Mouse (Mus musculus): ENCODE measurements around the gene S1pr4. TPM values are rescaled to one million over a fixed set of nuclear protein-coding genes. Genes with fewer than 3 reads are reported as not detected.

The S1pr4 gene
- polyA plus RNA-seq, 1 experiment from 2014 or later: 5.3 TPM

DNA sequence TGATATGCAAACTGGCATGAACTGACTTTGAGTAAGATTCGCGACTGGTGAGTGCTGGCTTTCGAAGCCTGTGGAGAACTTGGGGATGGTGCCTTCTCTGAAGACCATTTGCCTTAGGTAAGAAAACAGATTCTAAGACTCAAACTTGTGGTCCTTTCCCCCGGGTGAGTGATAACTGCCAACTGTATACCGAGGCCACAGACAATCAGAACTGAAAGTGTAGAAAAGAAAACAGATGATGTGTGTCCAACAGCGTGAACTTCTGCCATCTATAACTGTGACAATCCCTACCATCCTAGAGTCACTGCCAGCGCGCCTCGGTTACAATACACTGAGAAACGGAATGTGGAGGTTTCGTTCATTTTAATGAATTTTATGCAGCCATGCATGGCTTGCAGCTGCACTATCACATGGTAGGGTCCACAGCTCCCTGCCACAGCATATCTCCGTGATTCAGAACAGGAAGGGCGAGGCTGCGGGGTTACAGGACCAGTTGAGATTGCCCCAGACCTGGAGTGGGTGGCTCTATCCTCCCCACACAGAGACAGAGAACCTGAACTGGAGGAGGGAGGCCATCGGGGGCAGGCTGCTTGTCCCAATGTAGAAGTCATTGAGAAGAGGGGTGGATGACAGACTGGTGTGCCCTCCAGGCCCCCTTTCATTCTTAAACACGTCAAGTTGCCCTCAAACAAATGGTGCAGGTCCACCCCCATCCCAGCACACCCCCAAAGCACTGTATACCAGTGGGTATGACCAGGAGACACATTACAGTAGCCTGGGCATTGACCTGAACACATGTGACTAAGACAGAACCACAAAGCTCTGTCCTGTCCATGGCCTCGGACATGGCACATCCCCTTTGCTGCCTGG, 2.3 kb downstream of the S1pr4 start:
- peak overlapping the region; percentile 83 for H3K4me3 ChIP-seq (ENCODE audit: low read depth, low read length)
- 19% methylated on average over 17 of the region's 17 CpGs for WGBS (ENCODE audit: insufficient replicate concordance)
- peak overlapping the region; percentile 49 for H3K9ac ChIP-seq (ENCODE audit: low read depth, low read length)

DNA sequence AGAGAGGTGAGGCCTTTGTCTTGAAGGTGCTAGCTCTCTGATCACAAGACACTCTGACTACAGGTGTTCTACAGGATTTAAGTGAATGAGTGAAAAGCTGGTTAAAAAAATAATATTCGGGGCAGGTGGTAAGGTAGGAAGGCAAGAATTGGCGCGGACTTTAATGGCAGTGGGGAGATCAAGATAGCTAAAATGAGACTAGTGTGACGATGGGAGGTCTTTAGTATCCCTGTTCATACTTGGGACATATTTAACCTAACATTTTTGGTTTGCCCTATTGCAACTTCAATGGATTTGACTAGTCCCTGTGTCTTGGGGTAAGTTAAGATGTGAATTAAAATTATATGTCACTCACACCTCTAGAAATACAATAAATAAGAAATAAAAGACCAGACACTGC, 3.0 kb downstream of the S1pr4 start:
- Histone ChIP-seq H3K4me1 (ENCODE audit: control insufficient read depth, low read depth, low read length) (peaks cover 50% of the 10 kb centered on the region), H3K36me3 (ENCODE audit: control insufficient read depth, insufficient read depth) (peaks cover 9% of the 10 kb centered on the region), H3K9ac (ENCODE audit: low read depth, low read length) (peak overlapping the region; percentile 49), H3K9me3 (replicated peaks; ENCODE audit: control insufficient read depth, low read length) (no peaks in the 10 kb centered on the region), H3K27me3 (ENCODE audit: control insufficient read depth, insufficient read depth, low read depth, low read length) (no peaks in the 10 kb centered on the region), H3K4me2 (ENCODE audit: low read depth, low read length) (peak overlapping the region; percentile 71), H3K27ac (ENCODE audit: low read length) (peak overlapping the region; percentile 72), H3K4me3 (ENCODE audit: low read depth, low read length) (peak overlapping the region; percentile 83)
- no peak for ATAC-seq (ENCODE audit: low read depth)
- 8% methylated on average over 4 of the region's 4 CpGs for WGBS (ENCODE audit: insufficient replicate concordance)

More for the DNA sequence above, 2.3 kb downstream of the S1pr4 start:
- ATAC-seq (ENCODE audit: low read depth): no peak
- peak overlapping the region; percentile 72 for H3K27ac ChIP-seq (ENCODE audit: low read length)
- peaks cover 50% of the 10 kb centered on the region for H3K4me1 ChIP-seq (ENCODE audit: control insufficient read depth, low read depth, low read length)
- peak overlapping the region; percentile 71 for H3K4me2 ChIP-seq (ENCODE audit: low read depth, low read length)
- H3K36me3 ChIP-seq (ENCODE audit: control insufficient read depth, insufficient read depth): peaks cover 5% of the 10 kb centered on the region; the same call in 1 of the 2 replicates
- H3K27me3 ChIP-seq (ENCODE audit: control insufficient read depth, insufficient read depth, low read depth, low read length): no peaks in the 10 kb centered on the region
- no peaks in the 10 kb centered on the region for H3K9me3 ChIP-seq (replicated peaks; ENCODE audit: control insufficient read depth, low read length)

DNA sequence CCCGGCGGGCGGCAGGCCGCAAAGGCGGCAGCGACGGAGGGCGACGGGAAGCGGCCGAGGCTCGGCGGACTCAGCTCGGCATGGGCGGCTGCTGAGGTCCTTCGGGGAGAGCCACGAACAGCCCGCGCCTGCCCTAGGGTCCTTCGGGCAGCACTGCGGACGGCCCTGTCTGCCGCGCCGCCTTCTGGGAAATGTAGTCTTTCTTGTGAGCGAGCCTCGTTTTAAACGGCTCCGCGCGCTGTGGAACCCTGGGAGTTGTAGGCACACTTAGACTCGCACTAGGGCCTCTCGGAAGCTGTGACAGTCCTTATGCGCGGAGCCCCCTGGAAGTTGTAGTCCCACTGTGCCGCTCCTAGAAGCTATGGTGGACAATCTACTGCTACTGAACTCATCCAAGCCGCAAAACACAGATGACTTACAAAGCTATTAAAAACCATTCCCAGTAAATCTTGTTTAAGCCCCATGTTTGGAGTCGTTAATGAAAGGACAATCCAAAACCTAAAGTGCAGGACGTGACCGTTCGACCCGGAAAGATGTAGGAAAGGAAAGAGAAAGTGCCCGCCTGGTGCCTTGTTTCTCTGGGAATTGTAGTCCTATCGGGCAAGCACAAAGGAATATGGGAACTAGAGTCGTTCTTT, 3.5 kb downstream of the S1pr4 start, which contains the start of gene Ncln:
Ncln (minus strand) TSS at position 129 of the 638 bp plus-strand sequence.
- peak within 1 kb of the TSS; percentile 94 for H3K4me2 ChIP-seq (ENCODE audit: low read depth, low read length)
- WGBS (ENCODE audit: insufficient replicate concordance): 0% methylated on average over 45 of the region's 45 CpGs
- H3K9me3 ChIP-seq (replicated peaks; ENCODE audit: control insufficient read depth, low read length): no peaks in the 10 kb centered on the region
- H3K9ac ChIP-seq (ENCODE audit: low read depth, low read length): peak within 1 kb of the TSS; percentile 91
- ATAC-seq (ENCODE audit: low read depth): peak; percentile 95
- H3K36me3 ChIP-seq (ENCODE audit: control insufficient read depth, insufficient read depth): peaks cover 15% of the 10 kb centered on the region
- no peaks in the 10 kb centered on the region for H3K27me3 ChIP-seq (ENCODE audit: control insufficient read depth, insufficient read depth, low read depth, low read length)
- peak within 1 kb of the TSS; percentile 83 for H3K4me3 ChIP-seq (ENCODE audit: low read depth, low read length)
- peak within 1 kb of the TSS; percentile 72 for H3K27ac ChIP-seq (ENCODE audit: low read length)
- peaks cover 50% of the 10 kb centered on the region for H3K4me1 ChIP-seq (ENCODE audit: control insufficient read depth, low read depth, low read length)

DNA sequence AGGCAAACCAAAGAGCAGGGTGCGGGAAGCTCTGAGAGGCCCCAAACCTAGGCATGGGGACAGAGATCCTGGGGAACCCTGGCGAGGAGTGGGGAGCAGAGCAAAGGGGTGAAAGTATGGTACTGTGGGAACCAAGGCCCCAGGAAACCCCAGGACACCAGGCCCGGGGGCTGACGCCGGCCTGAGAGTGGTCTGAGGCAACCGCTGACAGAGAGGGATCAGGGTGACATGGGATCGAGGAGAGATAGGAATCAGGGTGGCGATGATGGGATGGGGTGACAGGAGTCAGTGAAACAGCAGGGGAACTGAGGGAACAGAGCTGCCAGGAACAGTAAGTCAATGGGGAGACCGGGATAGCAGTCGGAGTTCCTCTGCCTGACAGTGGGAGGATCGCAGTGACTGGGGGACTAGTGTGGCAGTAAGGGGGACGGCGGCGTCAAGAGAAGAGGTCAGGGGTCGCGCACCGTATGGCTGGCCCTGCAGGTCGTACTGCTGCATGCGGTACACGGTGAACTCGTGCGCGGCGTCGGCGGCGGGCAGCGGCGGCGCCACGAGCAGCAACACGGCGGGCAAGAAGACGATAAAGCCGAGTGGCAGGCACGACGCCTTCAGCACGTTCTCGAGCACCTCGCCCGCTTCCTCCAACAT, 4.2 kb downstream of the S1pr4 start:
- no peaks in the 10 kb centered on the region for H3K9me3 ChIP-seq (replicated peaks; ENCODE audit: control insufficient read depth, low read length)
- H3K4me1 ChIP-seq (ENCODE audit: control insufficient read depth, low read depth, low read length): peaks cover 50% of the 10 kb centered on the region
- ATAC-seq (ENCODE audit: low read depth): peak; percentile 3
- no peaks in the 10 kb centered on the region for H3K27me3 ChIP-seq (ENCODE audit: control insufficient read depth, insufficient read depth, low read depth, low read length)
- H3K36me3 ChIP-seq (ENCODE audit: control insufficient read depth, insufficient read depth): peaks cover 22% of the 10 kb centered on the region
- H3K4me3 ChIP-seq (ENCODE audit: low read depth, low read length): peak overlapping the region; percentile 83
- H3K9ac ChIP-seq (ENCODE audit: low read depth, low read length): peak overlapping the region; percentile 91
- H3K4me2 ChIP-seq (ENCODE audit: low read depth, low read length): peak overlapping the region; percentile 94
- WGBS (ENCODE audit: insufficient replicate concordance): under 1% methylated on average over 41 of the region's 41 CpGs
- H3K27ac ChIP-seq (ENCODE audit: low read length): peak overlapping the region; percentile 71

DNA sequence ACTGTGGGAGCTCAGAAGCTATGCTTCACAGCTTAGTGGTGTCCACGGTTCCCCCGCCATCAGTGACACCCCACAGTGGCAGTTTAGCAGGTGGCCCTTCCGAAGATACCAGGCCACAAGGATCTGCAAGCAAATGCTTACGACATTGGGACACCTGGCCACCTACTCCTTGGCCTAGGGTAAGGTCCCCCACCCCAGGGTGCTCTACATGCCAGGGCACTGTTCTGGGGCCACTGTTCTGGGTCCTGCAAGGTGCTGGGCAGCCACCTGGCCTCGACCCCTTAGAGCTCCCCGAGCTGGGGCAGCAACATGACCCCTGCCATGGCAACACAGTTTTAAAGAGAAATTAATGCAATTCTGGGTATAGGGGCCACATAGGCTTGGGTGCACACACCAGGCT, 4.8 kb downstream of the S1pr4 start:
- 34% methylated on average over 6 of the region's 6 CpGs for WGBS (ENCODE audit: insufficient replicate concordance)
- Histone ChIP-seq H3K27ac (ENCODE audit: low read length) (no peak overlapping the region), H3K9ac (ENCODE audit: low read depth, low read length) (peak overlapping the region; percentile 91), H3K27me3 (ENCODE audit: control insufficient read depth, insufficient read depth, low read depth, low read length) (no peaks in the 10 kb centered on the region), H3K4me3 (ENCODE audit: low read depth, low read length) (peak overlapping the region; percentile 83), H3K36me3 (ENCODE audit: control insufficient read depth, insufficient read depth) (peaks cover 22% of the 10 kb centered on the region), H3K4me2 (ENCODE audit: low read depth, low read length) (peak overlapping the region; percentile 94), H3K4me1 (ENCODE audit: control insufficient read depth, low read depth, low read length) (peaks cover 50% of the 10 kb centered on the region), H3K9me3 (replicated peaks; ENCODE audit: control insufficient read depth, low read length) (no peaks in the 10 kb centered on the region)
- no peak for ATAC-seq (ENCODE audit: low read depth)

DNA sequence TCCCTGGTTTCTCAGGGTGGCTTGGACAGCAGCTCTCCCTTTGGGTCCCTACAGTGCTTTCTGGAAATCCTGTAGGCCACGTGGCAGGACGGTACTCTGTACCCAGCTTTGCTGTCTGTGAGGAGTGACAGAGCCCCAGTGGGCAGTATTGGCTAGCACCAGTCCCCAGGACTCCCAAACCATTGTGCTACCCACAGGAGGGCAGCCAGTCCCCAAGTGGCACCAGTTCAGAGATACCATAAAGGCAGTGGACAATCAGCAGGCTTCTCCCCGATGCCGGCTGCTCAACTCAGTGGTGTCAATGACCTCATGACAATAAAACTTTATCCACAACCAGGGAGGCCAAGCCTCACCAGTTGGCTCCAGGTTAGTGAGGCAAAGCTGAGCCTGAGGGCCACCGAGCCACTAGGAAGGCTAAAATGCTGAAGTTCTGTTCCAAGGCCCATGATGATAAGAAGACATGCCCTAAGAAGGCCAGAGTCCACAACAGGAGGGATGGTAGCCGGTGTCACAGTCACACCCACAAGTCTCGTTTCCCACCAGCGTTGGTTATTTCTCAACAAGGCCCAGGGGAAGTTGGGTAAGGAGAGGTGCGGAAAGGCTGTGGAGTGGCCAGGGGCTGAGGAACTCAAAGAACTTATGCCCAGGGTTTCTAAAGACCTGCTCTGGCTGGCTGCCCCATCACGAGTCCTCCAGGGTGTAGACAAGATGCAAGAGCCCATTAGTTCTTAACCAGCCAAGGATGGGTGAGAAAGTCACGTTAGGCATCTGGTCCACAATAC, 5.5 kb downstream of the S1pr4 start:
- Histone ChIP-seq H3K4me2 (ENCODE audit: low read depth, low read length) (peak overlapping the region; percentile 94), H3K36me3 (ENCODE audit: control insufficient read depth, insufficient read depth) (peaks cover 22% of the 10 kb centered on the region), H3K27me3 (ENCODE audit: control insufficient read depth, insufficient read depth, low read depth, low read length) (no peaks in the 10 kb centered on the region), H3K4me1 (ENCODE audit: control insufficient read depth, low read depth, low read length) (peaks cover 46% of the 10 kb centered on the region), H3K9me3 (replicated peaks; ENCODE audit: control insufficient read depth, low read length) (no peaks in the 10 kb centered on the region), H3K4me3 (ENCODE audit: low read depth, low read length) (peak overlapping the region; percentile 83), H3K27ac (ENCODE audit: low read length) (peak overlapping the region; percentile 16; the same call in 1 of the 2 replicates), H3K9ac (ENCODE audit: low read depth, low read length) (0 out of 2 replicates have a peak overlapping the region, but pooled peaks have one; percentile 91)
- WGBS (ENCODE audit: insufficient replicate concordance): 58% methylated on average over 11 of the region's 11 CpGs
- ATAC-seq (ENCODE audit: low read depth): no peak

DNA sequence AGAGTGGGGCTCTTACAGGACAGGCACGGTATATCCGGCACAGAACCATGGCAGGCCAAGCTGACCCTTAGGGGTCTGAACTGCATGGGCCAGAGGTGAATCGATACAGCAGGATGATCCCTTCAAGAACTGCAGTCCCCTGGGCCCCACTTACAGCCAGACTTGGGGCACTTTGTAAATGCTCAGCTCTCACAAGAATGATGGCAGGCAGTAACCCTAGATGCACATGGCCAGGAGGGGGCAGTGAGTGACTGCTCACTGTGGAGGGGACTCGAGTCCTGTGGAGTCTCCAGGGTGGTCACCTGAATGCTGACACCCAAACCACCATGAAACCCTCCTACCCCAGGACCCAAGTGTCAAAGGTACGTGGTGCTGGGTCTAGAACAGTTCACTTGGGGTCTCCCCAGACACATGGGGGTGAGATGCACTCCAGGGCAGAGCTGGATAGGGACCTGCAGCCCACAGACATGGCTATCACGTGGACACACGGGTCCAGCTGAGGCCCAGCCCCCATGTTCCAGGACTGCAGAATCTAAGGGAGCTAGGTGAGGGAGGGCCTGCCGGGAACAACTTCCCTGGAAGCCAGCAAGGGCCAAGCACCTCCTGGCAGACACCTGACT, 6.2 kb downstream of the S1pr4 start:
- Histone ChIP-seq H3K4me1 (ENCODE audit: control insufficient read depth, low read depth, low read length) (peaks cover 38% of the 10 kb centered on the region), H3K36me3 (ENCODE audit: control insufficient read depth, insufficient read depth) (peaks cover 22% of the 10 kb centered on the region), H3K27me3 (ENCODE audit: control insufficient read depth, insufficient read depth, low read depth, low read length) (no peaks in the 10 kb centered on the region), H3K9ac (ENCODE audit: low read depth, low read length) (no peak overlapping the region), H3K4me3 (ENCODE audit: low read depth, low read length) (no peak overlapping the region), H3K9me3 (replicated peaks; ENCODE audit: control insufficient read depth, low read length) (no peaks in the 10 kb centered on the region), H3K27ac (ENCODE audit: low read length) (no peak overlapping the region), H3K4me2 (ENCODE audit: low read depth, low read length) (peak overlapping the region; percentile 94; the same call in 1 of the 2 replicates)
- WGBS (ENCODE audit: insufficient replicate concordance): 75% methylated on average over 8 of the region's 8 CpGs
- no peak for ATAC-seq (ENCODE audit: low read depth)
